Mouse (Mus musculus): Measurements from ENCODE around the gene Piwil1. TPM values are rescaled to one million over a fixed set of nuclear protein-coding genes. Genes with fewer than 3 reads are reported as not detected.
A peak's percentile ranks its signal among the peaks of the same experiment; 100 is the strongest.

The Piwil1 gene
- polyA plus RNA-seq, 1 experiment, result 266 TPM

DNA sequence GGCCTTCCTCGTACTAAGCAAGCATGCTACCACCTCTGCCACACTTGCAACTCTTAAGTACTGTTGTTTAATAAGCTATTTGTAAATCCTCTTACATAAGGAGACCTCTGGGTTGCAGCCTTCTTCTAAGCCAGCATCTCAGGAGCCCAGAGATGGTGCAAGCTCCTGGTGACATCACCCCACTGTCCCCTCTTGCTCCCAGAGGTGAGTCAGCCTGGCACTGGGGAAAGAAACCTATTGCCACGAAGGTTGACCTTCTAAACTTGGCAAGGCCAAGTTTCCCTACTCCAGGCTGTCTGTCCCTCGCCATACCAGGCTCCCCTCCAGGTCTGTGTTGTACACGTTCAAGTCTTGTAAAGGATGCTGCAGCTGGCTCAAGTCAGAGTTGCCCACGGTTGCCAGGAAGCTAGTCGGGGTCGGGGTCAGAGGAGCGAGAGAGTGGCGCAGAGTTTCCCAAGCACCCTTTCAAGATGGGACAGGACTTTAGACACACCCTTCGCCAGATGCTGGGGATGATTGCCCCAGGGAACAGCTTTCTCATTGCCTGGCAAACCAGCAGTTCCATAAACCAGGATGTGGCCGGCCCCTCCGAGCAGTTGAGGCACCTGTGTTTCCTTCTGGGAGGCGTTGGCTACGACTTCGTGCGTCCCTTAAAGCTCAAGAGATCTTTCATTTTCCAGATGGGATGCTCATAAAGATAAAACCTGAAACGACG, 7.6 kb upstream of the Piwil1 start:
- no peaks in the 10 kb centered on the region for H3K36me3 ChIP-seq (ENCODE audit: control insufficient read depth, insufficient read depth, low read length)
- no peak overlapping the region for H3K4me3 ChIP-seq (ENCODE audit: control insufficient read depth, low read depth, low read length)
- no peaks in the 10 kb centered on the region for H3K4me1 ChIP-seq (ENCODE audit: control insufficient read depth, insufficient read depth, low read length)
- TF ChIP-seq POLR2A (IDR thresholded peaks at IDR 0.05; ENCODE audit: control insufficient read depth, low read depth, low read length), result no peak
- H3K27ac ChIP-seq (ENCODE audit: control insufficient read depth, insufficient read depth, low read depth, low read length), result no peak overlapping the region
- no peaks in the 10 kb centered on the region for H3K27me3 ChIP-seq (ENCODE audit: control insufficient read depth, insufficient read depth, low read length)

- Histone ChIP-seq H3K4me3 (ENCODE audit: control insufficient read depth, low read depth, low read length) (no peak overlapping the region), H3K27ac (ENCODE audit: control insufficient read depth, insufficient read depth, low read depth, low read length) (no peak overlapping the region), H3K27me3 (ENCODE audit: control insufficient read depth, insufficient read depth, low read length) (no peaks in the 10 kb centered on the region), H3K36me3 (ENCODE audit: control insufficient read depth, insufficient read depth, low read length) (no peaks in the 10 kb centered on the region), H3K4me1 (ENCODE audit: control insufficient read depth, insufficient read depth, low read length) (no peaks in the 10 kb centered on the region; the same call in 1 of the 2 replicates)
- TF ChIP-seq POLR2A (IDR thresholded peaks at IDR 0.05; ENCODE audit: control insufficient read depth, low read depth, low read length) (no peak), CTCF (IDR thresholded peaks at IDR 0.05; ENCODE audit: control insufficient read depth, insufficient read depth, insufficient replicate concordance, low read depth, low read length) (no peak)
These were observed 5.5 kb upstream of the Piwil1 start for GRCm38 (mm10) chr5:128696824-128697223.

- H3K4me1 ChIP-seq (ENCODE audit: control insufficient read depth, insufficient read depth, low read length), result no peaks in the 10 kb centered on the region; the same call in 1 of the 2 replicates
- H3K27ac ChIP-seq (ENCODE audit: control insufficient read depth, insufficient read depth, low read depth, low read length), result no peak overlapping the region
- TF ChIP-seq POLR2A (IDR thresholded peaks at IDR 0.05; ENCODE audit: control insufficient read depth, low read depth, low read length), result no peak
- TF ChIP-seq CTCF (IDR thresholded peaks at IDR 0.05; ENCODE audit: control insufficient read depth, insufficient read depth, insufficient replicate concordance, low read depth, low read length), result no peak
- no peak overlapping the region for H3K4me3 ChIP-seq (ENCODE audit: control insufficient read depth, low read depth, low read length)
- H3K27me3 ChIP-seq (ENCODE audit: control insufficient read depth, insufficient read depth, low read length), result no peaks in the 10 kb centered on the region
- no peaks in the 10 kb centered on the region for H3K36me3 ChIP-seq (ENCODE audit: control insufficient read depth, insufficient read depth, low read length)
These were observed 1.6 kb upstream of the Piwil1 start for GRCm38 (mm10) chr5:128700716-128701115.

DNA sequence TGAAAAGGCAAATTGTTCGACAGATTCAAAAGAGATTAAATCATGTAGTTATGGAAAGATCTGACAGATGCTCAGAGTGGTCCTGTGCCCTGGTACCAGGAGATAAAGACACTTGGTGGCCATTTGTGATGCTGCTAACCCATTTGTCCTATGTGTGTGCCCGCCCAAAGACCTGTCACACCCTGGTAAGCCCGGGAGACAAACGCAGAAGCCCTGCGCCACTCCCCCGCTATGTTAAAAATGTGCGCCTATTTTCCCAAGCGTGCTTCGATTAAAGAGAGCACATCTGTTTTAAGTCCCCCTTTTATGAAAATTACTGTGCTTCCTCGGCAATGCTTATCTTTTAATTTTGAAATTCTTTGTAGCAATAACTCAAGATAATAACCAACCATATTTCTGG, 1.4 kb downstream of the Piwil1 start:
- no peak for TF ChIP-seq POLR2A (IDR thresholded peaks at IDR 0.05; ENCODE audit: control insufficient read depth, low read depth, low read length)
- TF ChIP-seq CTCF (IDR thresholded peaks at IDR 0.05; ENCODE audit: control insufficient read depth, insufficient read depth, insufficient replicate concordance, low read depth, low read length), result no peak
- Histone ChIP-seq H3K27me3 (ENCODE audit: control insufficient read depth, insufficient read depth, low read length) (no peaks in the 10 kb centered on the region), H3K4me3 (ENCODE audit: control insufficient read depth, low read depth, low read length) (no peak overlapping the region), H3K36me3 (ENCODE audit: control insufficient read depth, insufficient read depth, low read length) (no peaks in the 10 kb centered on the region), H3K27ac (ENCODE audit: control insufficient read depth, insufficient read depth, low read depth, low read length) (no peak overlapping the region), H3K4me1 (ENCODE audit: control insufficient read depth, insufficient read depth, low read length) (no peaks in the 10 kb centered on the region; the same call in 1 of the 2 replicates)

- Histone ChIP-seq H3K27ac (ENCODE audit: control insufficient read depth, insufficient read depth, low read depth, low read length) (no peak overlapping the region), H3K36me3 (ENCODE audit: control insufficient read depth, insufficient read depth, low read length) (no peaks in the 10 kb centered on the region), H3K27me3 (ENCODE audit: control insufficient read depth, insufficient read depth, low read length) (no peaks in the 10 kb centered on the region), H3K4me3 (ENCODE audit: control insufficient read depth, low read depth, low read length) (no peak overlapping the region), H3K4me1 (ENCODE audit: control insufficient read depth, insufficient read depth, low read length) (no peaks in the 10 kb centered on the region; the same call in 1 of the 2 replicates)
- TF ChIP-seq POLR2A (IDR thresholded peaks at IDR 0.05; ENCODE audit: control insufficient read depth, low read depth, low read length) (no peak), CTCF (IDR thresholded peaks at IDR 0.05; ENCODE audit: control insufficient read depth, insufficient read depth, insufficient replicate concordance, low read depth, low read length) (peak; percentile 92)
These were observed 2.0 kb downstream of the Piwil1 start for GRCm38 (mm10) chr5:128704134-128704904.

GRCm38 (mm10) chr5:128706467-128706866, 4.1 kb downstream of the Piwil1 start:
- Histone ChIP-seq H3K27ac (ENCODE audit: control insufficient read depth, insufficient read depth, low read depth, low read length) (no peak overlapping the region), H3K36me3 (ENCODE audit: control insufficient read depth, insufficient read depth, low read length) (no peaks in the 10 kb centered on the region), H3K4me3 (ENCODE audit: control insufficient read depth, low read depth, low read length) (no peak overlapping the region), H3K4me1 (ENCODE audit: control insufficient read depth, insufficient read depth, low read length) (no peaks in the 10 kb centered on the region; the same call in 1 of the 2 replicates), H3K27me3 (ENCODE audit: control insufficient read depth, insufficient read depth, low read length) (no peaks in the 10 kb centered on the region)
- TF ChIP-seq CTCF (IDR thresholded peaks at IDR 0.05; ENCODE audit: control insufficient read depth, insufficient read depth, insufficient replicate concordance, low read depth, low read length), result peak; percentile 21; the same call in 1 of the 2 replicates
- no peak for TF ChIP-seq POLR2A (IDR thresholded peaks at IDR 0.05; ENCODE audit: control insufficient read depth, low read depth, low read length)

DNA sequence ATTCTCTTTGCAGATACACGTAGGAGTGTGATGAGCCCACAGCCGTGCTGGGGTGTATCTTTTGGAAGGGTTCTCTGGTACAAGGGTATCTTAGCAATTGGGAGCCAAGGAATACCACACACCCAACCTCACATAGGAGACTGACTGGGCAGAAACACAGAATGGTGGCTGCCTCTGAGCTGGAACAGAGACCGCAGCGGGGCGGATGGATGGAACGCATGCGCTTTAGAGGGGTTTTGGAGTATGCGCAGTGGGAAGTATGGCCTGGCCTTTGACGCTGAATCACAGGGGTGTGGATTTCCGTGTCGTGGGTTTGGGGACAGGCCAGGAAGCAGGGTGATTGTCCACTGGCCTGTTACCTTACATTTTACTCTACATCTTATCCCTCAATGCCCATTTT, 4.9 kb downstream of the Piwil1 start:
- Histone ChIP-seq H3K27me3 (ENCODE audit: control insufficient read depth, insufficient read depth, low read length) (no peaks in the 10 kb centered on the region), H3K27ac (ENCODE audit: control insufficient read depth, insufficient read depth, low read depth, low read length) (no peak overlapping the region), H3K36me3 (ENCODE audit: control insufficient read depth, insufficient read depth, low read length) (no peaks in the 10 kb centered on the region)

More for the DNA sequence above, 4.9 kb downstream of the Piwil1 start:
- no peaks in the 10 kb centered on the region; the same call in 1 of the 2 replicates for H3K4me1 ChIP-seq (ENCODE audit: control insufficient read depth, insufficient read depth, low read length)
- peak overlapping the region; percentile 27; the same call in 1 of the 2 replicates for H3K4me3 ChIP-seq (ENCODE audit: control insufficient read depth, low read depth, low read length)
- no peak for TF ChIP-seq CTCF (IDR thresholded peaks at IDR 0.05; ENCODE audit: control insufficient read depth, insufficient read depth, insufficient replicate concordance, low read depth, low read length)
- TF ChIP-seq POLR2A (IDR thresholded peaks at IDR 0.05; ENCODE audit: control insufficient read depth, low read depth, low read length), result peak; percentile 36; the same call in 1 of the 2 replicates
